Mouse (Mus musculus): Measurements from ENCODE around the gene Syt11.
"Not testable (repeated sequence)": the region's sequence is repeated elsewhere in the genome, so short reads cannot be mapped to it uniquely, and the experiment has no call there.

Gene Syt11

GRCm38 (mm10) chr3:88738641-88739040 is 36.3 kb downstream of the Syt11 start:
- peak; percentile 54 to 66 for DNase-seq (ENCODE audit: low read depth in 2 of 2, low spot score in 2 of 2)

DNA sequence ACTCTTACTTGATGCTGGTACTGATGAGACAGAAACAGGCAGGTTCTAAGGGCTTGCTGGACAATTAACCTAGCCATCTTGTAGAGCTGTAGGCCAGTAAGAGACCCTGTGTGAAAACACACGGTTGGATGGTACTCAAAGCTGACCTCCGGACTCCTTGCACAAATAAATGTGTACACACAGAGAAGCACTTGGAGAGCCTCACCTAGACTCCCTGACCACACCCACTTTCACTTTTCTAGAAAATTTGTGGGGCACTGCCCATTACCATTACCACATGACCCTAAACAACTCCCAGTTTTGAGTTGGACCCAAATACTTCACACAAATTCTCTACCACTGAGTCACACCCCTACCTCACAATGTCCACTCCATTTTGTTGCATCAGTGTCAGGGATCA is 38.4 kb downstream of the Syt11 start:
- no peak for DNase-seq (ENCODE audit: low read depth in 2 of 2, low spot score in 2 of 2)

GRCm38 (mm10) chr3:88719098-88719497 is 55.9 kb downstream of the Syt11 start:
- no peak for DNase-seq (ENCODE audit: low read depth in 2 of 2, low spot score in 2 of 2)

GRCm38 (mm10) chr3:88717831-88718230 is 57.1 kb downstream of the Syt11 start:
- no peak for DNase-seq (ENCODE audit: low read depth in 2 of 2, low spot score in 2 of 2)

DNA sequence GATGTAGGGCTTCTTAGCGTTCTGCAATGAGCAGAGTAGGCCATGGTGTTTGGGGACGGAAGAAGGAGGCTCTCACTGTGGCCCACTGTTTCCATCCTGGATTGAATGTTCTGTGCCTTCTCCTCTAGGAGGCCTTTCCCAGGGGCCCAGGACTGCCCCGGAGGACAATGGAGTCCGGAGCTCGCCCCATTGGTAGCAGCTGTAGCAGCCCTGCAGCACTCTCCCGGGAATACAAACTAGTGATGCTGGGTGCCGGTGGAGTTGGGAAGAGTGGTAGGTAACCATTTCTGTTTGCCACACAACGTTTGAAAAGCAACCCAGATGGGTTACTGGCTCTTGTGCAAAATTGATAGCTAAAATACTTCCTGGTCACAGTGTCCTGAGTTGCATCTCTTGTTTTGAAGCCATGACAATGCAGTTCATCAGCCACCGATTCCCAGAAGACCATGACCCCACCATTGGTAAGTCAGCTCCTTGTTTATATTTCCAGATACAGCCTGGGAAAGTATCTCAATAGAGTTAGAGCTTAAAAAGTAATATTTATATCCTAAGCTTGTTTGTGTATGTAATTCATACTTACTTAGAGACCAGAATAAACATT is 57.7 kb downstream of the Syt11 start:
- no peak for DNase-seq (ENCODE audit: low read depth in 2 of 2, low spot score in 2 of 2)

DNA sequence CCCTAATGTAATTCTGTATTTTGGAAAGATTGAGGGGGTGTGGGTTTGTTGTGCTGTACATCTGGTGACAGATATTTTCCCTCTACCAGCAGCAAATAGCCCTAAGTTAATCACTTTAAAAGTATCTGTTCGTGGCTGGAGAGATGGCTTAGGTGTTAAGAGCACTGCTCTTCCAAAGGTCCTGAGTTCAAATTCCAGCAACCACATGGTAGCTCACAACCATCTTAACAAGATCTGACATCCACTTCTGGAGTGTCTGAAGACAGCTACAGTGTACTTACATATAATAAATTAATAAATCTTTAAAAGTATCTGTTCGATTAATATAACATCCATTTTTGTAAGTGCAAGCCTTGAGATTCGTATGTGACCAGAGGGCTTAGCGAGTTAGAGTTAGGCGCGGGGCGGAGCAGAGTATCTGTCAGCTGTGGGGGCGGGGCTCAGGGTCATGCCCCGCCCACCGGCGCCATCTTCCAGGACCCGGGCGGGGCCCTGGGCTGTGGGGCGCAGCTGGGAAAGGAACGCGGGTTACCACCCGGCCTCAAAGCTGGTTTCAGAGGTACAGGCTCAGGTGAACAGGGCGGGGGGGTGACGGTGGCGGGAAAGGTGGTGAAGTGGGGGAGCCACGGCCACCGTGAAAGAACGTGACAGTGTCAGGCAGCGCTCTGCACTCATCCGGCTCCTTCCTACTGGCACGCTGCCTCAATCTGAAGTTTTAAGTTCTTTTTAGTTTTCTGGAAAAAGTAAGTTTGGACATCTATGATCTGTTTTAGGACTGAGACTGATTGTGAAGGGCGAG is 58.4 kb downstream of the Syt11 start, which contains the start of gene Rit1:
Gene Rit1, plus strand, starts transcription at position 440 of the 799 bp plus-strand sequence.
- DNase-seq (ENCODE audit: low read depth in 2 of 2, low spot score in 2 of 2), result peak; percentile 68 to 79

GRCm38 (mm10) chr3:88715716-88716115 is 59.2 kb downstream of the Syt11 start:
- DNase-seq (ENCODE audit: low read depth in 2 of 2, low spot score in 2 of 2), result not testable (repeated sequence)

DNA sequence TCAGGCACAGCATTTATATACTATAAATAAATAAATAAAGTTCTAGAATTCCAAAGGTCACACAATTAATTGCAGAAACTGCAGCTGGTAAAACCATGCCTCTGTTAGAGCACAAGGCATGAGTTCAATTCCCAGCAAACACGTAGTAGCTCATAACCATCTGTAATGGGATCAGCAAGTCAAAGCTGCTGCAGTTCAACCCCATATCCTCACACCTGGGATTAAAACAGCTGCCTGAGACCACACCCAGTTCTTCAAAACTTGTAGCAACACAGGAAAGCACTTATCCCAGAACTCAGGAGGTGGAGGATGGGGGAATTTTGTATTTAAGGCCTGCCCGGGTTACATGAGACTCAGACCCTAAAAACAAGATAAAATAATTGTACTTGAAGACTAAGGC is 60.2 kb downstream of the Syt11 start:
- DNase-seq (ENCODE audit: low read depth in 2 of 2, low spot score in 2 of 2), result no peak

GRCm38 (mm10) chr3:88713709-88714108 is 61.3 kb downstream of the Syt11 start:
- DNase-seq (ENCODE audit: low read depth in 2 of 2, low spot score in 2 of 2), result no peak

DNA sequence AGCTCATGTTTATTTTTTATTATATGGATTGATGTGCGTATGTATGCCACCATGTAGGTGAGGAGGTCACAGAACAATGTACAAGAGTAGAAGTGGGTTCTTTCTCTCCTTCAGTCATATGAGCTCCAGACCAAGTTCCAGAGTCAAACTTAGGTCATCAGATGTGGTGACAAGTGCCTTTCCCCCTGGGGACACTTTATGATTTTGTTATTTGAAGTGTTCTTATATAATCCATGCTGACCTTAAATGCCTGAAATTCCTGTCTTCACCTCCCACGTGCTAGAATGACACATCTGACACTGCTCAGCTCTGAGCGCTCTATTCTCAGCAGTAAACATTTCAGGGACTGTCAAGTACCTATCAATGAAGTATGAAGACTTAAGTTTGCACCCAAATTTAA is 73.7 kb downstream of the Syt11 start:
- DNase-seq (ENCODE audit: low read depth in 2 of 2, low spot score in 2 of 2), result no peak

- no peak for DNase-seq (ENCODE audit: low read depth in 2 of 2, low spot score in 2 of 2)
Observed at GRCm38 (mm10) chr3:88700247-88700646, 74.7 kb downstream of the Syt11 start.

- DNase-seq (ENCODE audit: low read depth in 2 of 2, low spot score in 2 of 2), result no peak
Observed at GRCm38 (mm10) chr3:88698834-88699233, 76.1 kb downstream of the Syt11 start.

DNA sequence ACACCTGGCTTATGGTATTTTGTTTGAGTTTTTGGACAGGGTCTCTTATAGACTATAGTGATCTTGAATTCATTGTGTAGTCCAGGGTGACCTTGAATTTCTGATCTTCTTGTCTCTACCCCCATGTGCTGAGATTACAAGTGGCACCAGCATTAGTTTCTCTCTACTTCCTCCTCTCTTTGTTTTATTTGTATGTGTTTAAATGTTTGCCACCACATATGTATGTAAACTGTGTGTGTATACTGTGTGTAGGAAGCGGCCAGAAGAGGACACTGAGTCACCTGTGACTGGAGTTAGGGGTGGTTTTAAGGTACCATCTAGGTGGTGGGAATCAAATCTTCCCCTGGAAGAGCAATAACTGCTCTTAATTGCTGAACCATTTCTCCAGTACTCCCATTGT is 76.9 kb downstream of the Syt11 start:
- no peak for DNase-seq (ENCODE audit: low read depth in 2 of 2, low spot score in 2 of 2)

- no peak for DNase-seq (ENCODE audit: low read depth in 2 of 2, low spot score in 2 of 2)
Observed at GRCm38 (mm10) chr3:88695545-88695944, 79.4 kb downstream of the Syt11 start.
